Mouse (Mus musculus) forebrain, embryonic 15.5 days (tissue): Measurements from ENCODE around the gene Pprc1. TPM values are rescaled to one million over a fixed set of nuclear protein-coding genes. Genes with fewer than 3 reads are reported as not detected.
A peak's percentile ranks its signal among the peaks of the same experiment; 100 is the strongest.

Source experiments
- ATAC-seq: fragments of 200-750 bp; cut with Nextera tagmentation; replicated peaks from 2 replicates; pipeline ENCODE4 v1.8.0; 2017; ENCODE audit warnings: mild to moderate bottlenecking, moderate TSS enrichment, moderate library complexity
- H3K27ac ChIP-seq: fragments of 300-500 bp; sonication (generic); replicated peaks from 2 replicates; pipeline ENCODE4 v1.5.1; 2015; ENCODE audit warnings: mild to moderate bottlenecking, inconsistent platforms
- H3K27me3 ChIP-seq: fragments of 300-500 bp; sonication (generic); 2 replicates; pipeline ENCODE4 v1.6.1; 2015; ENCODE audit warnings: inconsistent platforms
- H3K36me3 ChIP-seq: fragments of 300-500 bp; sonication (generic); 2 replicates; pipeline ENCODE4 v1.6.1; 2015; ENCODE audit warnings: mild to moderate bottlenecking, inconsistent platforms
- H3K4me1 ChIP-seq: fragments of 300-500 bp; sonication (generic); 2 replicates; pipeline ENCODE4 v1.6.1; 2015; ENCODE audit warnings: inconsistent platforms
- H3K4me2 ChIP-seq: fragments of 300-500 bp; sonication (generic); replicated peaks from 2 replicates; pipeline ENCODE4 v1.6.1; 2015; ENCODE audit warnings: mild to moderate bottlenecking, inconsistent platforms
- H3K4me3 ChIP-seq: fragments of 300-500 bp; sonication (generic); 2 replicates; pipeline ENCODE4 v1.5.1; 2015; ENCODE audit warnings: mild to moderate bottlenecking, inconsistent platforms
- H3K9ac ChIP-seq: fragments of 300-500 bp; sonication (generic); replicated peaks from 2 replicates; pipeline ENCODE4 v1.6.1; 2015; ENCODE audit warnings: mild to moderate bottlenecking, inconsistent platforms
- H3K9me3 ChIP-seq: fragments of 300-500 bp; sonication (generic); 2 replicates; pipeline ENCODE4 v1.6.1; 2016; ENCODE audit warnings: inconsistent platforms
- WGBS: fragments of 180-500 bp; shearing (Covaris S2); methylation state at CpG from one replicate; pipeline ENCODE4 v1.1.7; 2015; ENCODE audit warnings: mixed read lengths; 5-methylcytosine and 5-hydroxymethylcytosine counted together
- polyA plus RNA-seq: library from polyadenylated mRNA; unstranded; fragments of >200 nt; fragmentation: Nextera tagmentation; extraction: Ambion mirVana; gene quantifications from 2 replicates; pipeline ENCODE4 v1.2.1, GENCODE M21; 2015

Pprc1 gene
- polyA plus RNA-seq, 1 experiment from 2014 or later = 17.8 TPM

- Histone ChIP-seq H3K36me3 (no peaks in the 10 kb centered on the region), H3K27me3 (no peaks in the 10 kb centered on the region), H3K9me3 (no peaks in the 10 kb centered on the region), H3K4me3 (peak overlapping the region; percentile 99), H3K4me1 (peaks cover 50% of the 10 kb centered on the region), H3K4me2 (peak overlapping the region; percentile 99), H3K27ac (peak overlapping the region; percentile 99), H3K9ac (peak overlapping the region; percentile 99)
- peak; percentile 27 for ATAC-seq
- 0% methylated on average over 7 of the region's 7 CpGs for WGBS
These were observed 1.1 kb downstream of the Pprc1 start for GRCm38 (mm10) chr19:46045696-46046311.

GRCm38 (mm10) chr19:46046621-46047025 lies 1.9 kb downstream of the Pprc1 start:
- WGBS = 3% methylated on average over 10 of the region's 10 CpGs
- H3K27me3 ChIP-seq = no peaks in the 10 kb centered on the region
- no peak overlapping the region for H3K9ac ChIP-seq
- H3K27ac ChIP-seq = peak overlapping the region; percentile 99
- H3K4me3 ChIP-seq = no peak overlapping the region
- H3K36me3 ChIP-seq = no peaks in the 10 kb centered on the region
- peak overlapping the region; percentile 99 for H3K4me2 ChIP-seq
- H3K4me1 ChIP-seq = peaks cover 42% of the 10 kb centered on the region
- ATAC-seq = no peak
- H3K9me3 ChIP-seq = no peaks in the 10 kb centered on the region

- Histone ChIP-seq H3K9me3 (no peaks in the 10 kb centered on the region), H3K4me3 (no peak overlapping the region), H3K27ac (no peak overlapping the region), H3K36me3 (no peaks in the 10 kb centered on the region), H3K4me2 (no peak overlapping the region), H3K4me1 (peaks cover 34% of the 10 kb centered on the region), H3K9ac (no peak overlapping the region), H3K27me3 (no peaks in the 10 kb centered on the region)
- ATAC-seq = no peak
- 77% methylated on average over 2 of the region's 2 CpGs for WGBS
These were observed 2.7 kb downstream of the Pprc1 start for GRCm38 (mm10) chr19:46047426-46047825.

- no peaks in the 10 kb centered on the region for H3K9me3 ChIP-seq
- WGBS = 68% methylated on average over 4 of the region's 4 CpGs
- peaks cover 17% of the 10 kb centered on the region for H3K4me1 ChIP-seq
- H3K27me3 ChIP-seq = no peaks in the 10 kb centered on the region
- no peaks in the 10 kb centered on the region for H3K36me3 ChIP-seq
- H3K27ac ChIP-seq = no peak overlapping the region
- no peak overlapping the region for H3K9ac ChIP-seq
- no peak overlapping the region for H3K4me3 ChIP-seq
- H3K4me2 ChIP-seq = no peak overlapping the region
- ATAC-seq = no peak
These were observed 4.4 kb downstream of the Pprc1 start for GRCm38 (mm10) chr19:46049129-46049528.

- no peak overlapping the region for H3K4me3 ChIP-seq
- no peak overlapping the region for H3K9ac ChIP-seq
- no peak for ATAC-seq
- H3K4me2 ChIP-seq = no peak overlapping the region
- H3K4me1 ChIP-seq = peaks cover 14% of the 10 kb centered on the region
- 91% methylated on average over 2 of the region's 2 CpGs for WGBS
- H3K27me3 ChIP-seq = no peaks in the 10 kb centered on the region
- no peak overlapping the region for H3K27ac ChIP-seq
- H3K9me3 ChIP-seq = no peaks in the 10 kb centered on the region
- H3K36me3 ChIP-seq = no peaks in the 10 kb centered on the region
These were observed 5.8 kb downstream of the Pprc1 start for GRCm38 (mm10) chr19:46050462-46050861.

GRCm38 (mm10) chr19:46055752-46056387 lies 11.2 kb downstream of the Pprc1 start:
- peak overlapping the region; percentile 10; the same call in 1 of the 2 replicates for H3K9ac ChIP-seq
- under 1% methylated on average over 11 of the region's 11 CpGs for WGBS

GRCm38 (mm10) chr19:46056388-46056946 lies 11.8 kb downstream of the Pprc1 start:
- Histone ChIP-seq H3K4me3 (peak overlapping the region; percentile 92), H3K36me3 (no peaks in the 10 kb centered on the region), H3K9ac (peak overlapping the region; percentile 68), H3K9me3 (no peaks in the 10 kb centered on the region), H3K4me1 (peaks cover 18% of the 10 kb centered on the region), H3K4me2 (peak overlapping the region; percentile 87), H3K27ac (peak overlapping the region; percentile 88), H3K27me3 (no peaks in the 10 kb centered on the region)
- under 1% methylated on average over 52 of the region's 52 CpGs for WGBS
- peak; percentile 98 for ATAC-seq

More at GRCm38 (mm10) chr19:46055752-46056387, 11.2 kb downstream of the Pprc1 start:
- Histone ChIP-seq H3K27me3 (no peaks in the 10 kb centered on the region), H3K36me3 (no peaks in the 10 kb centered on the region), H3K4me3 (peak overlapping the region; percentile 92), H3K4me1 (peaks cover 18% of the 10 kb centered on the region), H3K4me2 (peak overlapping the region; percentile 42), H3K9me3 (no peaks in the 10 kb centered on the region), H3K27ac (peak overlapping the region; percentile 8; the same call in 1 of the 2 replicates)
- peak; percentile 84 for ATAC-seq

GRCm38 (mm10) chr19:46056947-46057607 lies 12.4 kb downstream of the Pprc1 start:
- H3K27ac ChIP-seq = peak overlapping the region; percentile 88
- peak overlapping the region; percentile 87 for H3K4me2 ChIP-seq
- peak overlapping the region; percentile 92 for H3K4me3 ChIP-seq
- ATAC-seq = peak; percentile 52
- H3K9me3 ChIP-seq = no peaks in the 10 kb centered on the region
- H3K4me1 ChIP-seq = peaks cover 18% of the 10 kb centered on the region
- under 1% methylated on average over 42 of the region's 42 CpGs for WGBS
- no peaks in the 10 kb centered on the region for H3K27me3 ChIP-seq
- peak overlapping the region; percentile 68 for H3K9ac ChIP-seq
- peaks cover 4% of the 10 kb centered on the region for H3K36me3 ChIP-seq

- no peaks in the 10 kb centered on the region for H3K9me3 ChIP-seq
- H3K4me3 ChIP-seq = no peak overlapping the region
- ATAC-seq = no peak
- H3K9ac ChIP-seq = no peak overlapping the region
- peaks cover 18% of the 10 kb centered on the region for H3K36me3 ChIP-seq
- H3K27ac ChIP-seq = no peak overlapping the region
- 95% methylated on average over 7 of the region's 7 CpGs for WGBS
- no peak overlapping the region; the same call in 1 of the 2 replicates for H3K4me2 ChIP-seq
- peaks cover 18% of the 10 kb centered on the region for H3K4me1 ChIP-seq
- H3K27me3 ChIP-seq = no peaks in the 10 kb centered on the region
These were observed 13.8 kb downstream of the Pprc1 start for GRCm38 (mm10) chr19:46058466-46058865.

GRCm38 (mm10) chr19:46060845-46061244 lies 16.2 kb downstream of the Pprc1 start:
- Histone ChIP-seq H3K9ac (no peak overlapping the region), H3K4me1 (peaks cover 15% of the 10 kb centered on the region), H3K27me3 (no peaks in the 10 kb centered on the region), H3K4me3 (no peak overlapping the region), H3K9me3 (no peaks in the 10 kb centered on the region), H3K4me2 (no peak overlapping the region), H3K27ac (no peak overlapping the region), H3K36me3 (peaks cover 41% of the 10 kb centered on the region)
- ATAC-seq = no peak
- 91% methylated on average over 6 of the region's 6 CpGs for WGBS

GRCm38 (mm10) chr19:46068054-46068453 lies 23.4 kb downstream of the Pprc1 start:
- H3K27ac ChIP-seq = no peak overlapping the region
- H3K9me3 ChIP-seq = no peaks in the 10 kb centered on the region
- no peaks in the 10 kb centered on the region for H3K27me3 ChIP-seq
- no peaks in the 10 kb centered on the region for H3K4me1 ChIP-seq
- ATAC-seq = no peak
- H3K4me2 ChIP-seq = no peak overlapping the region
- no peak overlapping the region for H3K4me3 ChIP-seq
- H3K36me3 ChIP-seq = peaks cover 85% of the 10 kb centered on the region
- no peak overlapping the region for H3K9ac ChIP-seq
- 87% methylated on average over 10 of the region's 10 CpGs for WGBS

- no peaks in the 10 kb centered on the region for H3K9me3 ChIP-seq
- H3K27ac ChIP-seq = no peak overlapping the region
- peaks cover 22% of the 10 kb centered on the region for H3K4me1 ChIP-seq
- no peak overlapping the region for H3K4me2 ChIP-seq
- H3K9ac ChIP-seq = no peak overlapping the region
- H3K36me3 ChIP-seq = peaks cover 43% of the 10 kb centered on the region
- WGBS = 72% methylated on average over 7 of the region's 7 CpGs
- ATAC-seq = no peak
- no peaks in the 10 kb centered on the region for H3K27me3 ChIP-seq
- H3K4me3 ChIP-seq = no peak overlapping the region
These were observed 28.6 kb downstream of the Pprc1 start for GRCm38 (mm10) chr19:46073285-46073684.
